Mouse (Mus musculus) olfactory bulb, adult 2 months (tissue): ENCODE measurements at regions not wholly inside any gene's neighbourhood (a gene's known extent, or its start where the extent isn't known, plus 50 kb on each side); places are given as distances from the start of the nearest gene placed in this dataset.

Source experiments
- CTCF ChIP-seq: fragments of 200-500 bp; IDR thresholded peaks from 2 replicates; pipeline ENCODE4 v1.5.1; 2012; ENCODE audit warnings: low read depth, mild to moderate bottlenecking, low read length, moderate library complexity; ENCODE audit not compliant: insufficient read depth
- POLR2A ChIP-seq: fragments of 200-500 bp; IDR thresholded peaks from 2 replicates; pipeline ENCODE4 v1.6.1; 2012; ENCODE audit warnings: mild to moderate bottlenecking, low read depth, low read length, moderate library complexity; ENCODE audit not compliant: insufficient read depth

DNA sequence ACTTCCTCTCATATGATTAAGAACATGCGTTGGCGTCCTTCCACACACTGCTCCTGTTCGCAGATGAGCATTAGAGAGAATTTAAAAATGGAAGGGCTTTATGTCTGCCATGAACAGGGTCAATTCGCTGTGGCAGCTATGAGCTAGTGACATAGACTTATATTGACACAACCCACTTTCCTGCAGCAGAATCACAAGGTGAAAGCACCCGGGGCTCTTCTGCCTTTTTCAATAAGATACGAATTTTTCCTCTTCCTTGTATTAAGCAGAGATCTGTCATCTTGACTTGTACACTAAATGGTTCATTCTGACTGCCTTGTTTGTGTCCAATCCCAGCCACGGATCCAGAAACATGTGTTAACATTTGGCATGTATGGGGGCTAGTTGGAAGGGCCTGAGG, 345.3 kb upstream of the Defb41 start:
- TF ChIP-seq POLR2A, result no peak
- no peak for TF ChIP-seq CTCF
